Mouse (Mus musculus) cerebellum, postnatal 10 days (tissue): ENCODE data around the gene Nfu1.

Experiments used
- DNase-seq, 2 experiments: peaks; one replicate each; pipeline ENCODE4 v3.0.0; 2021; ENCODE audit warnings: mixed read lengths in 2 of 2

Gene Nfu1

GRCm38 (mm10) chr6:87008887-87009286, at the start of gene Nfu1:
Nfu1 (plus strand) TSS chr6:87009236.
- no peak for DNase-seq

- no peak for DNase-seq
Measured at GRCm38 (mm10) chr6:86963987-86964685, 44.9 kb upstream of the Nfu1 start.

- DNase-seq: no peak
Measured at GRCm38 (mm10) chr6:86967166-86967565, 41.9 kb upstream of the Nfu1 start.

GRCm38 (mm10) chr6:86973956-86974355, 35.1 kb upstream of the Nfu1 start:
- DNase-seq: no peak

GRCm38 (mm10) chr6:86978156-86978908, 30.7 kb upstream of the Nfu1 start:
- DNase-seq: no peak

GRCm38 (mm10) chr6:86978909-86979265, 30.1 kb upstream of the Nfu1 start:
- no peak for DNase-seq

- no peak for DNase-seq
Measured at GRCm38 (mm10) chr6:86981206-86981605, 27.8 kb upstream of the Nfu1 start.

GRCm38 (mm10) chr6:86985314-86986106, 23.5 kb upstream of the Nfu1 start:
- no peak for DNase-seq

GRCm38 (mm10) chr6:86989576-86989975, 19.5 kb upstream of the Nfu1 start:
- DNase-seq: peak; percentile 39 to 57

- DNase-seq: no peak
Measured at GRCm38 (mm10) chr6:86991041-86991440, 18.0 kb upstream of the Nfu1 start.

- no peak for DNase-seq
Measured at GRCm38 (mm10) chr6:86992349-86992748, 16.7 kb upstream of the Nfu1 start.

GRCm38 (mm10) chr6:86994254-86994653, 14.8 kb upstream of the Nfu1 start:
- DNase-seq: no peak

GRCm38 (mm10) chr6:86996629-86997307, 12.3 kb upstream of the Nfu1 start:
- DNase-seq: peak; percentile 90

- no peak for DNase-seq
Measured at GRCm38 (mm10) chr6:86997360-86997759, 11.7 kb upstream of the Nfu1 start.

- no peak for DNase-seq
Measured at GRCm38 (mm10) chr6:87001995-87002394, 7.0 kb upstream of the Nfu1 start.

- DNase-seq: peak; percentile 92 to 95
Measured at GRCm38 (mm10) chr6:87002521-87003055, 6.4 kb upstream of the Nfu1 start.

- DNase-seq: peak; percentile 26 to 37
Measured at GRCm38 (mm10) chr6:87004099-87004498, 4.9 kb upstream of the Nfu1 start.

GRCm38 (mm10) chr6:87005577-87005976, 3.5 kb upstream of the Nfu1 start:
- DNase-seq: no peak

GRCm38 (mm10) chr6:87009692-87010328, 774 bp downstream of the Nfu1 start:
- peak; percentile 96 to 98 for DNase-seq

GRCm38 (mm10) chr6:87016916-87017315, 7.9 kb downstream of the Nfu1 start:
- peak; percentile 56 to 70 for DNase-seq

- no peak for DNase-seq
Measured at GRCm38 (mm10) chr6:87018874-87019273, 9.8 kb downstream of the Nfu1 start.

GRCm38 (mm10) chr6:87021791-87022190, 12.8 kb downstream of the Nfu1 start:
- DNase-seq: no peak
